Mouse (Mus musculus) testis, adult 2 months (tissue): Measurements from ENCODE around the gene Dock7.

Experiments
- CTCF ChIP-seq: fragments of 200-500 bp; IDR thresholded peaks from 2 replicates; pipeline ENCODE4 v1.5.1; 2012; ENCODE audit warnings: low read depth, mild to moderate bottlenecking, inconsistent platforms, low read length, moderate library complexity; ENCODE audit not compliant: control insufficient read depth, insufficient read depth, insufficient replicate concordance
- POLR2A ChIP-seq: fragments of 200-500 bp; IDR thresholded peaks from 2 replicates; pipeline ENCODE4 v1.6.1; 2012; ENCODE audit warnings: low read depth, mild to moderate bottlenecking, inconsistent platforms, low read length, moderate library complexity; ENCODE audit not compliant: control insufficient read depth

GRCm38 (mm10) chr4:98910246-98910645 is 210.5 kb downstream of the Dock7 start:
- no peak for TF ChIP-seq POLR2A
- no peak for TF ChIP-seq CTCF
